Mouse (Mus musculus) limb, embryonic 14.5 days (tissue): ENCODE measurements around the gene Cd300ld5. TPM values are rescaled to one million over a fixed set of nuclear protein-coding genes. Genes with fewer than 3 reads are reported as not detected.
"Not testable (repeated sequence)": the region's sequence is repeated elsewhere in the genome, so short reads cannot be mapped to it uniquely, and the experiment has no call there.

Experiments used
- ATAC-seq: fragments of 200-750 bp; cut with Nextera tagmentation; 2 replicates; pipeline ENCODE4 v1.8.0; 2017; ENCODE audit warnings: low read depth, moderate number of reproducible peaks, moderate TSS enrichment; ENCODE audit not compliant: low FRiP score
- DNase-seq: peaks from one replicate; pipeline ENCODE4 v3.0.0-alpha.2; 2015; ENCODE audit warnings: low spot score
- H3K27ac ChIP-seq: fragments of 300-500 bp; sonication (generic); replicated peaks from 2 replicates; pipeline ENCODE4 v1.5.1; 2014; ENCODE audit warnings: low read depth, mild to moderate bottlenecking, low read length, moderate library complexity, mixed read lengths
- H3K27me3 ChIP-seq: fragments of 300-500 bp; sonication (generic); 2 replicates; pipeline ENCODE4 v1.6.1; 2014; ENCODE audit warnings: low read length, mixed read lengths; ENCODE audit not compliant: control insufficient read depth, insufficient read depth
- H3K36me3 ChIP-seq: fragments of 300-500 bp; sonication (generic); 2 replicates; pipeline ENCODE4 v1.6.1; 2014; ENCODE audit warnings: mild to moderate bottlenecking, low read length, moderate library complexity, mixed read lengths; ENCODE audit not compliant: control insufficient read depth, insufficient read depth
- H3K4me1 ChIP-seq: fragments of 300-500 bp; sonication (generic); 2 replicates; pipeline ENCODE4 v1.6.1; 2014; ENCODE audit warnings: antibody characterized with exemption, low read length, mixed read lengths; ENCODE audit not compliant: control insufficient read depth, insufficient read depth
- H3K4me2 ChIP-seq: fragments of 300-500 bp; sonication (generic); replicated peaks from 2 replicates; pipeline ENCODE4 v1.6.1; 2014; ENCODE audit warnings: low read depth, mild to moderate bottlenecking, low read length, moderate library complexity; ENCODE audit not compliant: severe bottlenecking
- H3K4me3 ChIP-seq: fragments of 300-500 bp; sonication (generic); replicated peaks from 2 replicates; pipeline ENCODE4 v1.5.1; 2014; ENCODE audit warnings: low read length
- H3K9ac ChIP-seq: fragments of 300-500 bp; sonication (generic); 2 replicates; pipeline ENCODE4 v1.6.1; 2014; ENCODE audit warnings: mild to moderate bottlenecking, low read depth, low read length, moderate library complexity; ENCODE audit not compliant: severe bottlenecking
- H3K9me3 ChIP-seq: fragments of 300-500 bp; sonication (generic); 2 replicates; pipeline ENCODE4 v1.6.1; 2016; ENCODE audit warnings: low read length; ENCODE audit not compliant: control insufficient read depth
- POLR2A ChIP-seq: fragments of 200-500 bp; IDR thresholded peaks from 2 replicates; pipeline ENCODE4 v1.8.0; 2012; ENCODE audit warnings: inconsistent platforms, mild to moderate bottlenecking, moderate library complexity, borderline replicate concordance; ENCODE audit not compliant: insufficient read depth, insufficient read length; ENCODE audit errors: extremely low read depth
- WGBS: fragments of 180-500 bp; shearing (Covaris S2); extraction: QIAGEN DNeasy Blood & Tissue Kit; methylation state at CpG from one replicate; pipeline ENCODE4 v1.1.7; 2014; 5-methylcytosine and 5-hydroxymethylcytosine counted together
- polyA plus RNA-seq, 2 experiments: library from polyadenylated mRNA; depleted of rRNA in 1 of 2; stranded (reverse) in 1 of 2; unstranded in 1 of 2; fragments of >200 nt; fragmentation: Nextera tagmentation in 1 of 2; extraction: Ambion mirVana in 1 of 2; gene quantifications; 2 replicates each; pipeline versions ENCODE4 v1.2.1 to v1.2.3; 2012 to 2014

Gene Cd300ld5
- polyA plus RNA-seq (2012; rRNA removed): 0.24 and 0.48 TPM in 2 replicates
- polyA plus RNA-seq (2014; fragmentation: Nextera tagmentation; extraction: Ambion mirVana): not detected in 2 replicates

GRCm38 (mm10) chr11:115037669-115038068, at the start of gene Cd300ld5:
Gene Cd300ld5, minus strand, starts transcription at chr11:115037769.
- H3K4me1 ChIP-seq, H3K4me2 ChIP-seq, ATAC-seq: not testable (repeated sequence)

GRCm38 (mm10) chr11:115086213-115086612, 48.6 kb upstream of the Cd300ld5 start:
- Histone ChIP-seq H3K27me3 (peaks cover 19% of the 10 kb centered on the region), H3K4me1 (no peaks in the 10 kb centered on the region), H3K4me3 (no peak overlapping the region), H3K4me2 (no peak overlapping the region), H3K27ac (no peak overlapping the region), H3K36me3 (no peaks in the 10 kb centered on the region), H3K9me3 (no peaks in the 10 kb centered on the region), H3K9ac (no peak overlapping the region)
- TF ChIP-seq POLR2A: no peak
- ATAC-seq: no peak
- no peak for DNase-seq
- WGBS: 61% methylated on average over 7 of the region's 7 CpGs

More at GRCm38 (mm10) chr11:115037669-115038068, at the start of gene Cd300ld5:
- not testable (repeated sequence) for H3K9me3 ChIP-seq, H3K9ac ChIP-seq, H3K27me3 ChIP-seq, H3K27ac ChIP-seq, H3K36me3 ChIP-seq, H3K4me3 ChIP-seq, DNase-seq
- WGBS: no CpG with 5 or more reads among the region's 6 CpGs

GRCm38 (mm10) chr11:115085064-115085463, 47.5 kb upstream of the Cd300ld5 start:
- Histone ChIP-seq H3K4me3 (no peak overlapping the region), H3K27me3 (peaks cover 11% of the 10 kb centered on the region; the same call in 1 of the 2 replicates), H3K36me3 (no peaks in the 10 kb centered on the region), H3K4me2 (no peak overlapping the region), H3K4me1 (no peaks in the 10 kb centered on the region), H3K9ac (no peak overlapping the region), H3K9me3 (no peaks in the 10 kb centered on the region), H3K27ac (no peak overlapping the region)
- TF ChIP-seq POLR2A: no peak
- DNase-seq (no peak), ATAC-seq (no peak)
- 74% methylated on average over 8 of the region's 8 CpGs for WGBS

- ATAC-seq (no peak), DNase-seq (no peak)
- peaks cover 11% of the 10 kb centered on the region; the same call in 1 of the 2 replicates for H3K27me3 ChIP-seq
- no peak overlapping the region for H3K4me3 ChIP-seq
- WGBS: 61% methylated on average over 12 of the region's 12 CpGs
- no peak overlapping the region for H3K9ac ChIP-seq
- no peak for TF ChIP-seq POLR2A
- H3K4me1 ChIP-seq: no peaks in the 10 kb centered on the region
- no peak overlapping the region for H3K4me2 ChIP-seq
- H3K36me3 ChIP-seq: no peaks in the 10 kb centered on the region
- H3K27ac ChIP-seq: no peak overlapping the region
- no peaks in the 10 kb centered on the region for H3K9me3 ChIP-seq
These were observed 47.0 kb upstream of the Cd300ld5 start for GRCm38 (mm10) chr11:115084595-115084994.

- DNase-seq: peak; percentile 84
- 51% methylated on average over 18 of the region's 18 CpGs for WGBS
- H3K4me1 ChIP-seq: no peaks in the 10 kb centered on the region
- no peaks in the 10 kb centered on the region for H3K36me3 ChIP-seq
- ATAC-seq: 0 out of 2 replicates have a peak, but pooled peaks have one; percentile 41
- H3K4me3 ChIP-seq: no peak overlapping the region
- peaks cover 11% of the 10 kb centered on the region; the same call in 1 of the 2 replicates for H3K27me3 ChIP-seq
- H3K4me2 ChIP-seq: no peak overlapping the region
- H3K9ac ChIP-seq: no peak overlapping the region
- no peak overlapping the region for H3K27ac ChIP-seq
- H3K9me3 ChIP-seq: no peaks in the 10 kb centered on the region
- no peak for TF ChIP-seq POLR2A
These were observed 46.0 kb upstream of the Cd300ld5 start for GRCm38 (mm10) chr11:115083376-115084139.
